In the genomic region with DNA sequence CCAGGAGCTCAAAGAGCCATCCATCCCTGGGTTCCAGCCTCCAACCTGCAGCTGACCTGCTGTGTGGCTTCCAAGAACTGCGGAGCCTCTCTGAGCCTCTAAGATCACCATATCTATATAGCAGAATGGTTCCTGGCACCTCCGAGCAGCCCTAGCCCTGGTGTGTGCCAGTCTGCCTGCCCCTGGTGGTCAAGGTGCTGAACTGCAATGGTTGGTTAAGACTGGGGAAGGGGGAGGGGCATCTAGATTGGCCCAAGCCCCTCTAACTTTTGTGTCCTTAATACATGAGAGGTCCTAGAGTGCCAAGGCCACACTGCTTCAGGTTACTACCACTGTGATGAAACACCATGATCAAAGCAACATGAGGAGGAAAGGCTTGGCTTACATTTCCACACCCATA, we compare ENCODE assay signal across 8 mouse cellular contexts. TPM values are rescaled to one million over a fixed set of nuclear protein-coding genes. Genes with fewer than 3 reads are reported as not detected.
DNase-seq lines count a peak whose midpoint lies in the region; ATAC-seq lines count a peak whose summit lies in the region.

No protein-coding gene starts in this region.

- no peaks in the 10 kb centered on the region for H3K9me3 ChIP-seq in midbrain, embryonic 13.5 days
- H3K9me3 ChIP-seq in midbrain, embryonic 15.5 days = no peaks in the 10 kb centered on the region

- H3K4me3 ChIP-seq in midbrain, embryonic 13.5 days (replicated peaks) = no peak overlapping the region
- H3K4me3 ChIP-seq in midbrain, embryonic 15.5 days = no peak overlapping the region

- 0 out of 2 replicates have a peak, but pooled peaks have one; percentile 20 for ATAC-seq in midbrain, embryonic 13.5 days
- no peak for ATAC-seq in midbrain, embryonic 15.5 days (replicated peaks)
- ATAC-seq in inflammation-experienced regulatory T-cells, adult 6 months = no peak

- H3K27ac ChIP-seq in midbrain, embryonic 13.5 days = no peak overlapping the region
- H3K27ac ChIP-seq in midbrain, embryonic 15.5 days = no peak overlapping the region

- no peaks in the 10 kb centered on the region for H3K27me3 ChIP-seq in midbrain, embryonic 13.5 days
- no peaks in the 10 kb centered on the region for H3K27me3 ChIP-seq in midbrain, embryonic 15.5 days (replicated peaks)

- peaks cover 22% of the 10 kb centered on the region for H3K36me3 ChIP-seq in midbrain, embryonic 13.5 days
- H3K36me3 ChIP-seq in midbrain, embryonic 15.5 days (replicated peaks) = peaks cover 5% of the 10 kb centered on the region; the same call in 1 of the 2 replicates

- H3K4me2 ChIP-seq in midbrain, embryonic 13.5 days (replicated peaks) = no peak overlapping the region
- H3K4me2 ChIP-seq in midbrain, embryonic 15.5 days = no peak overlapping the region

- no peak overlapping the region for H3K9ac ChIP-seq in midbrain, embryonic 13.5 days (replicated peaks)
- H3K9ac ChIP-seq in midbrain, embryonic 15.5 days = no peak overlapping the region

- 51% methylated on average over 2 of the region's 2 CpGs for WGBS in midbrain, embryonic 13.5 days
- 59% methylated on average over 2 of the region's 2 CpGs for WGBS in midbrain, embryonic 15.5 days

- H3K4me1 ChIP-seq in midbrain, embryonic 13.5 days (replicated peaks) = no peaks in the 10 kb centered on the region
- H3K4me1 ChIP-seq in midbrain, embryonic 15.5 days = no peaks in the 10 kb centered on the region

- peak; percentile 63 for DNase-seq in adrenal gland, postnatal 14 days
- no peak for DNase-seq in adrenal gland, adult 2 months
- DNase-seq in liver = peak; percentile 47
- peak; percentile 64 for DNase-seq in thymus, postnatal 25 days
- DNase-seq in testis, postnatal 10 days (ENCODE audit: low spot score) = no peak

RNA-seq across cellular contexts. Expression of a gene that starts 33.2 kb away (rescaled TPM):
- 8.0 and 8.7 TPM in 2 replicates for total RNA-seq in adrenal gland, postnatal 14 days (2021)
- total RNA-seq in adrenal gland, adult 2 months (2021) = 10 to 100 TPM in 1 of 2 experiments, 1 to 10 TPM in 1; 6.0 to 14.7 TPM
- 6.1 and 7.6 TPM in 2 replicates for polyA plus RNA-seq in adrenal gland, adult 2 months (2012; rRNA removed)
- 7.5 and 8.9 TPM in 2 replicates for polyA plus RNA-seq in midbrain, embryonic 13.5 days (2015; fragmentation: Nextera tagmentation; extraction: Ambion mirVana)
- polyA plus RNA-seq in midbrain, embryonic 15.5 days (2015; fragmentation: Nextera tagmentation; extraction: Ambion mirVana) = 12.2 and 14.0 TPM in 2 replicates
- not detected for polyA plus RNA-seq in inflammation-experienced regulatory T-cells, adult 6 months (2017; shearing (Covaris generic))

Comparison
In these comparisons a context has a peak if more than half of its experiments do, and no peak if none do; other contexts are left out.
1. DNase-seq: peak in adrenal gland, postnatal 14 days (single experiment), liver (single experiment) and thymus, postnatal 25 days (single experiment); none in adrenal gland, adult 2 months (single experiment) and testis, postnatal 10 days (single experiment).